Mouse (Mus musculus): ENCODE measurements around the gene Rrnad1.

Rrnad1 gene

GRCm38 (mm10) chr3:87930078-87930795, at the start of gene Rrnad1, which contains the start of gene Isg20l2:
Rrnad1 (minus strand) TSS chr3:87930717.
Isg20l2 (plus strand) TSS chr3:87930314.
- DNase-seq (ENCODE audit: low spot score), result peak; percentile 97

GRCm38 (mm10) chr3:87980085-87980484, 49.6 kb upstream of the Rrnad1 start:
- no peak for DNase-seq (ENCODE audit: low spot score)

GRCm38 (mm10) chr3:87979493-87979892, 49.0 kb upstream of the Rrnad1 start:
- no peak for DNase-seq (ENCODE audit: low spot score)

GRCm38 (mm10) chr3:87974381-87974987, 44.0 kb upstream of the Rrnad1 start:
- DNase-seq (ENCODE audit: low spot score), result no peak

GRCm38 (mm10) chr3:87973593-87974380, 43.3 kb upstream of the Rrnad1 start:
- no peak for DNase-seq (ENCODE audit: low spot score)

GRCm38 (mm10) chr3:87972776-87973175, 42.3 kb upstream of the Rrnad1 start:
- DNase-seq (ENCODE audit: low spot score), result no peak

GRCm38 (mm10) chr3:87972203-87972664, 41.7 kb upstream of the Rrnad1 start:
- no peak for DNase-seq (ENCODE audit: low spot score)

- DNase-seq (ENCODE audit: low spot score), result no peak
Observed at GRCm38 (mm10) chr3:87971489-87972202, 41.1 kb upstream of the Rrnad1 start.

GRCm38 (mm10) chr3:87970939-87971488, 40.5 kb upstream of the Rrnad1 start, which contains the start of gene Nes:
Nes (plus strand) TSS chr3:87971078.
- DNase-seq (ENCODE audit: low spot score), result peak; percentile 48

- peak; percentile 55 for DNase-seq (ENCODE audit: low spot score)
Observed at GRCm38 (mm10) chr3:87970184-87970938, 39.8 kb upstream of the Rrnad1 start.

GRCm38 (mm10) chr3:87960586-87961191, 30.2 kb upstream of the Rrnad1 start:
- peak; percentile 91 for DNase-seq (ENCODE audit: low spot score)

- DNase-seq (ENCODE audit: low spot score), result no peak
Observed at GRCm38 (mm10) chr3:87960191-87960585, 29.7 kb upstream of the Rrnad1 start.

GRCm38 (mm10) chr3:87959371-87959770, 28.9 kb upstream of the Rrnad1 start:
- peak; percentile 22 for DNase-seq (ENCODE audit: low spot score)

- no peak for DNase-seq (ENCODE audit: low spot score)
Observed at GRCm38 (mm10) chr3:87958967-87959366, 28.4 kb upstream of the Rrnad1 start.

- DNase-seq (ENCODE audit: low spot score), result peak; percentile 63
Observed at GRCm38 (mm10) chr3:87958476-87958875, 28.0 kb upstream of the Rrnad1 start.

- no peak for DNase-seq (ENCODE audit: low spot score)
Observed at GRCm38 (mm10) chr3:87958056-87958455, 27.5 kb upstream of the Rrnad1 start.

- no peak for DNase-seq (ENCODE audit: low spot score)
Observed at GRCm38 (mm10) chr3:87952440-87952839, 21.9 kb upstream of the Rrnad1 start.

- DNase-seq (ENCODE audit: low spot score), result no peak
Observed at GRCm38 (mm10) chr3:87951946-87952345, 21.4 kb upstream of the Rrnad1 start.

- DNase-seq (ENCODE audit: low spot score), result no peak
Observed at GRCm38 (mm10) chr3:87949955-87950515, 19.5 kb upstream of the Rrnad1 start.

All from urinary bladder, postnatal 14 days (tissue).